Mouse (Mus musculus) heart, postnatal 14 days (tissue): ENCODE results near the gene Kcnn1. TPM values are rescaled to one million over a fixed set of nuclear protein-coding genes. Genes with fewer than 3 reads are reported as not detected.

ENCODE experiments used
- DNase-seq, 2 experiments: peaks; one replicate each; pipeline ENCODE4 v3.0.0; 2021 to 2022
- intact Hi-C: fragments of 180-260 bp; cut with DNase I; formaldehyde crosslinking; loops from one replicate; pipeline ENCODE4 v1.15.1; 2025
- total RNA-seq, 2 experiments: library from RNA; stranded (reverse); gene quantifications; 2 replicates each; pipeline ENCODE4 v1.2.3; 2021

Kcnn1 gene
- total RNA-seq, 2 experiments from 2014 or later, result 3.8 to 4.0 TPM

DNA sequence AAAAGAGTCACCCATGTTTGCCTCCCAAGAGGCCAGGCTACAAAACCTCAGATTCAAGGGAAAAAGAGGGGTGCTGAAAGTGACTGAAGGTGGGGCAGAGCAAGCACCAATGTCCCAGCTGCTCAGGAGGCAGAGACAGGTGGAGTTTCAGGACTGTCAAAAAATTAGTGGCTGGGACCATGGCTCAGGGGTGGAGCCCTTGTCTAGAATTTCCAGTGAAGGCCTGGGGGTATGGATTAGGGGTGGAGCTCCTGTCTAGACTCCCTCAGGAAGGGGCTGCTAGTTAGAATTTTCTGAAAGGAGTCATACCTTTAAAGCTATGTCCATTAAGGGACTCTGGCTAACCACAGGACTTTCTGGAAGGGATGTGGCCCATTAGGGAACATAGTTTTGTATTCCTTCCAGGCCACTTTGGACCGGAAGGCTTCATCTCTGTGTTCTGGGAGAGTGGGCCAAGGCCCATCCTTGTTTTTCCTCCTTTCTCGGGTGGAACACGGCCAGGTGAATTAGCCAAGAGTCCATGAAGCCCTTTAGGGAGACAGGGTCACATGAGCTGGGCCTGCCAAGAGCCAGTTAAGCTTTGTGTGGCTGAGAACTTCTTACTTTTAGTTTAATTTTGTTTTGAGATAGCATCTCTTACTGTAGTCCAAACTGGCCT lies 13.6 kb downstream of the Kcnn1 start:
- peak; percentile 47 to 48 for DNase-seq
- intact Hi-C loops, result loop anchor here (5.0 kb wide), 1 partner anchor 37 kb away; no protein-coding TSS in a partner anchor

DNA sequence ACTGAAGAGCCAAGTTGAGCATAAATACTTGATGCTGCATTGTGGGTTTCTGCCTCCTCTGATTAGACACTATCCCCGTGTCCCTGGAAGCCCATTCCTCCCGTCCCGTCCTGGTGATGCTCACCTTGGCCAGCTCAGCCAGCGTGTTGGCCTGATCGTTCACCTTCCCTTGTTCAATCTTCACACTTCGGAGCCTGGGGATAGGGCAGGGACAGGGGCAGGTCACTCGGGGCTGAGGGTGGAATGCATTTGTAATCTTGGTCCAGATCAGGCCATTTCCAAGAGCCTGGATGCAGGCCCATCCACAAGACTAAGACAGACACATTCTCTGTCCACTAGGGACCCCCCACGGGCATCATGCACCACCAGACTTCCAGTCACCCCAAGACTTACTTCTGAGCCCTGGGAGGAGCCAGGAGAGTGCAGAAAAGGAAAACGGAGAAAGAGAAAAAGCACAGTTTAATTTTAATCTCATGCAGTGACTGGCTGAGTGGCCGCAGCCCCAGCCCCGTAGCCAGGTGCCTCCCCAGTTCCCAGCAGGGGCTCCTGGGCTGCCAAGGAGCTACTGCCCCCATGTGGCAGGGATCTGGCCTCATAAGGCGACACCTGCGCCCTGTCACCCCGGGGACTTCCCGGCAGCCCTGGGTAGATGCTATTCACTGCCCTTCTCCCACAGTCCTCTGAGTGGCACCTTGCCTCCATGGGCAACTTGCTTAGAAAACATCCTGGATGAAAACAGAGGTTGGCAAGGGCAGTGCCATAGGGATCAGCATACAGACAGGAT lies 16.5 kb downstream of the Kcnn1 start:
- intact Hi-C loops, result loop anchor here (5.0 kb wide), 1 partner anchor 34 kb away; no protein-coding TSS in a partner anchor
- no peak for DNase-seq

DNA sequence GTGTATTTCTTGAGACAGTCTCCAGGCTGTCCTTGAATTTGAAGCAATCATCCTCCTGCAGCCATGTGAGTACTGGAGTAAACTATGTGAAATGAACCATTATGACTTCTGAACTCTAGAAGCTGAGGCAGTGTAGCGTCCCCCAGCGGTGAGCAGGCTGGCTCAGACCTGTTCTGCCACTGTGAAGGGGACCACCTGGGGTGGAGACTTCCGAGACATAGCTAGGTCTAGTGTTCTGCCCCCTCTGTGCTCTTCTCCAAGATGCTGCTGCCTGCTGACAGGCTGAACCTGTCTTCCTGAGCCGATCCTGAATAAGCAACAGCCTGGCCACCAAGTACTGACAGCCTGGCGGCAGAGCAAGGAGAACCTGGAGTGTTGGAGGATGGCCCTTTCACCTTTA lies 17.9 kb downstream of the Kcnn1 start:
- intact Hi-C loops, result loop anchor here (5.0 kb wide), 1 partner anchor 33 kb away; no protein-coding TSS in a partner anchor
- no peak for DNase-seq

- intact Hi-C loops, result loop anchor here (1.0 kb wide), 2 partner anchors 25 to 124 kb away; no protein-coding TSS in a partner anchor
- DNase-seq, result peak; percentile 92 to 96
These were observed 18.5 kb downstream of the Kcnn1 start for GRCm38 (mm10) chr8:70844523-70844922.

DNA sequence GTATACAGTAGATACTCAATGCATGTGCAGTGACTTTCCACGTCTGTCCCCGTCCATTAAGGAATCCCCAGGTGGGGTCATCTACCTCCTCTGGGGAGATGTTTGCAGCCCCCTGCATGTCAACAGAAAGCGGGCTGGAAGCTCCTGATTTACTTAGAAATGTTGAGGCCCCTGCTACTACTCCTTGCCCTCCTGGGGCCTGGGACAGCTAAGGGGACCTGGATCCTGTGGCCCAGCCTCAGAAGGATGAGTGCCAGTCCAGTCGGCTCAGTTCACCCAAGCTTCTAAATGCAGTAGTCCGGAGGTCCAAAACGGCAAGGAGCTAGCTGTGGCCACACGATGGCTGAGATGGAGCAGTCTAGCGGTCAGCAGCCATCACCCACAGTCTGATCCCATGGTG lies 19.1 kb downstream of the Kcnn1 start:
- no peak for DNase-seq
- intact Hi-C loops, result loop anchor here (1.0 kb wide), 2 partner anchors 25 to 124 kb away; no protein-coding TSS in a partner anchor

- no peak for DNase-seq
- intact Hi-C loops, result no loop called here
These were observed 19.8 kb downstream of the Kcnn1 start for GRCm38 (mm10) chr8:70843214-70843773.

DNA sequence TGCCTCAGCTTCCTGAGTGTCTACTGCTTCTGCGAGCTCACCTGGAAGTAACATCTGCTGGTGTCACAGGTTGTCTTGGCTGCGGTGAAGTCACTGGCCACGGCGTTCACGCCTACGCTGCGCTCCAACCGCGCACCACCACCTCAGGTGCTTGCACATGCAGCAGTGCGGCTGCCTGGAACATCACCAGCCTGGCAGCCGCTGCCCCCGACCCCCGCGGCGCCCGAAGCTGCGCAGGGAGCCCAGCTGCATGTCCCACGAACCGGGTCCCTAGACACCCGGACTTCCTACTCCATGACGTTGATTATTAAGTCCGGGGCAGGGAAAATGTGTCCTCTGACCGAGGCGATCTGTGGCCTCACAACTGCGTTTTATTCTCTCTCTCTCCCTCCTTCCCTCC lies 20.6 kb downstream of the Kcnn1 start:
- intact Hi-C loops, result no loop called here
- no peak for DNase-seq

DNA sequence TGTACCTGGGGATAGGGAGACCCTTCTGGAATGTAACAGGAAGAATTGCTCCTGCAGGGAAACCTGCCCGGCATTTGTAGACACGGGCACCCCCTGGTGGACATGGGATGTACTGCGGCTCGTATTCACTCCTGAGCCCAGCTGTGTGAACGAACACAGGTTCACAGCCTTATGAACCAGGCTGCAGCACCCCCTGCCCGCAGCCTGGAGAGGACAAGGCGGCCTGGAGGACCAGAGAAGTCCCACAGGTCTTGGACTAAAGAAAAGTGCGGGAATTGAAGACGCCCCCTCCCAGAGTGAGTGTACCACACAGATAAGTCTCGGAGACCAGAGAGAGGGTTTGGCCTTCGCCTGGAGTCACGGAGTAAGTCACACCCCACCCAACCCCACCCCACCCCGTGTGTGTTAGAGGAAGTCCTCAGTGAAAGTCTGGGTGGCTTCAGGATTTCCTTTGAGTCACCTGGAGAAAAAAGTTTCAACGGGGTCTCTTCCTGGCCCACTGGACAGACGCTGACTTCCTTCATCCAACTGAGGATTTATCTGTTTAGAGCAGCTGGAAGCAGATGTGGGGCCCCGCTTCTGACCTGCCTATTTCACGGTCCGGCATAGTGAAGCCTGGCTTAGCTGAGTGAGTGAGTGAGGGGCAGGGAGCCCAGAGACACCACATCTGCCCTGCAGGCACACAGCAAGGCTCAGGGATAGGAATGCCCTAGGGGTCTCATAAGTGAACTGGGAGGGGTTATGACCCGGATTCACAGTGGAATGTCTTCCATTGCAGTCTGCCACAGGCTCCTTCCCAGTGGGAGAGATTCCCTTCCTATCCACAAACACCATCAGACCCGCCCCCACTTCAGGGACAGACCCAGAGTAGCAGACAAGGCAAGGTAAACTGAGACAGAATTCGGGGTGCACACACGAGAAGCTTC lies 21.6 kb downstream of the Kcnn1 start:
- DNase-seq, result peak; percentile 92 to 95
- intact Hi-C loops, result loop anchor here (1.0 kb wide), 1 partner anchor 20 kb away; no protein-coding TSS in a partner anchor

- DNase-seq, result no peak
- intact Hi-C loops, result no loop called here
These were observed 22.5 kb downstream of the Kcnn1 start for GRCm38 (mm10) chr8:70840590-70840989.

GRCm38 (mm10) chr8:70839408-70840351 lies 23.4 kb downstream of the Kcnn1 start, which contains the start of gene Arrdc2:
TSS of gene Arrdc2 (minus strand) at chr8:70839720.
- peak; percentile 96 to 97 for DNase-seq
- intact Hi-C loops, result no loop called here

GRCm38 (mm10) chr8:70838654-70839407 lies 24.2 kb downstream of the Kcnn1 start:
- DNase-seq, result peak in 1 of 2 experiments; percentile 29
- intact Hi-C loops, result no loop called here

DNA sequence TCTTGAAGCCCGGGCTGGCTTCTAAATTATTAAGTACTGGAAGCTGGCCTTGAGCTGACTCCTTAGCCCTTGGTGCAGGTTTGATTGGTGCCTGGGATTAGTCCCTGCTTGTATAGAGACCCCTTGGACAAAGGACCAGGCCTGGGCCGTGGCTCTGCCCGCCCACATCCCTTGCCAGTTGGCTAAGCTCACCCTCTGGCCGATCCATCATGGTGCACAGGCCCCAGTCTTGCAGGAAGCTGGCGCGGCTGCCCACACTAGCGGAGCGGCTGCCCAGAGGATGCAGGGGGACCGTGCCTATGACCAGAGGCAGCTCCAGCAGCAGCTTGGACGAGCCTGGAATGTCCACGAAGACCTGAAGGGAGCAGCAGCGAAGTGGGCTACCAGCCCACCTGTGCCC lies 26.4 kb downstream of the Kcnn1 start:
- intact Hi-C loops, result no loop called here

DNA sequence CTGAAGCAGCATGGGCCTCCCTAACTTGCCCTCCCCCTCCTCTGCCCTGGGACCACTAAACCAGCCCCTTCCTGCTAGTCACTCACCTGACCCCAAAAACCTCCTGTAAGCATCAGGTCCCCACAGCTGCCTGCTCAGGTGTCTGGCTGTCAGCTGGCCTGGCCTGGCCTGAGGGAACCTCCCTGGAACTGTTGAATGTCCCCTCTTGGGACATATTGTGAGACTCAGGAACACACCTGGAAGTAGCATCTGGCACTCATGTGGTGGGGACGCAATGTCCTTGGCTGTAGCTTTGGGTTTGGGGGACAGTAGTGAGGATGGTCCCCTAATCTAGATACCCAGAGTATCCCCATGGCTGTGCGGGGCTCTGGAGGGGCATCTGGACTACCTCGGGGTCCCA lies 29.0 kb downstream of the Kcnn1 start:
- no peak for DNase-seq
- intact Hi-C loops, result no loop called here

More for the DNA sequence above, 26.4 kb downstream of the Kcnn1 start:
- DNase-seq, result no peak

- intact Hi-C loops, result no loop called here
- peak; percentile 88 to 91 for DNase-seq
These were observed 29.5 kb downstream of the Kcnn1 start for GRCm38 (mm10) chr8:70833520-70833919.

DNA sequence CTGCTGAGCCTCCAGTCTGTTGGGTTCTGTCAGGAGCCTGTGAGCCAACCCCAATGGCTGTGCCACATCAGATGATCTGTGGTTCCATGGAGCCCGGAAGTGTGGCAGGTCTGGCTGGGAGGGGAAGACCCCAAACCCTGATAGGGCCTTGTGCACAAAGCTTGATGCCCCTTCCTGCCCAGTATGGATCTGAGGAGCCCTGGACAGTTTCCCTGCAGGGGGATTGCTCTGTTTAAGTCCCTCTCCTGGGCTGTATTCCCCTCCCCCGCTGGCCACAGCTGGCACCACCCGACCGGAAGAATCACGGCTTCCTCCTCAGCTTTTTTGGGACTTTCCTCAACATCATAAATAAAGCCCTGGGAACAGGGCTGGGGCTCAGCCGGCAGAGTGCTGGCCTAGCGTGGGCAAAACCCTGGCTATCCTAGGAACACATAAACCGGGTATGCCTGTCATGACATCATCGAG lies 30.0 kb downstream of the Kcnn1 start:
- peak; percentile 41 to 50 for DNase-seq
- intact Hi-C loops, result no loop called here

GRCm38 (mm10) chr8:70832371-70832770 lies 30.7 kb downstream of the Kcnn1 start:
- DNase-seq, result no peak
- intact Hi-C loops, result no loop called here

- intact Hi-C loops, result no loop called here
- no peak for DNase-seq
These were observed 31.5 kb downstream of the Kcnn1 start for GRCm38 (mm10) chr8:70831517-70831916.

- intact Hi-C loops, result no loop called here
- DNase-seq, result no peak
These were observed 35.3 kb downstream of the Kcnn1 start for GRCm38 (mm10) chr8:70827796-70828195.
